In genomic region chr5:77097686-77098085, GRCm38 (mm10) we compare ENCODE assay signal across 16 mouse cellular contexts. TPM values are rescaled to one million over a fixed set of nuclear protein-coding genes. Genes with fewer than 3 reads are reported as not detected.
DNase-seq lines count a peak whose midpoint lies in the region; ATAC-seq and TF ChIP-seq lines count a peak whose summit lies in the region.
"Had no signal": no experiment of that assay in that cellular context is flagged by ENCODE, and none has a peak within 500 bp of the region (broad histone marks: within the 10 kb centered on the region; RNA-seq: fewer than 3 reads in every experiment).

No protein-coding gene starts in this region.

- TF ChIP-seq CTCF in stomach, postnatal 0 days (IDR thresholded peaks at IDR 0.05; ENCODE audit: low read depth): no peak

- peaks cover 5% of the 10 kb centered on the region; the same call in 1 of the 2 replicates for H3K36me3 ChIP-seq in heart, embryonic 10.5 days
- no peaks in the 10 kb centered on the region for H3K36me3 ChIP-seq in embryonic facial prominence, embryonic 11.5 days (replicated peaks; ENCODE audit: control insufficient read depth, insufficient read depth, low read depth, low read length)
- no peaks in the 10 kb centered on the region for H3K36me3 ChIP-seq in stomach, postnatal 0 days (ENCODE audit: control insufficient read depth, insufficient read depth, low read length)
- no peaks in the 10 kb centered on the region for H3K36me3 ChIP-seq in midbrain, embryonic 11.5 days (ENCODE audit: control insufficient read depth, insufficient read depth, low read length)
- H3K36me3 ChIP-seq: G1E; limb, embryonic 13.5 days had no signal

- H3K9me3 ChIP-seq in heart, embryonic 10.5 days: no peaks in the 10 kb centered on the region
- no peaks in the 10 kb centered on the region for H3K9me3 ChIP-seq in embryonic facial prominence, embryonic 11.5 days (replicated peaks; ENCODE audit: control insufficient read depth, low read length)
- no peaks in the 10 kb centered on the region for H3K9me3 ChIP-seq in stomach, postnatal 0 days (ENCODE audit: control insufficient read depth, low read length)
- H3K9me3 ChIP-seq in midbrain, embryonic 11.5 days (ENCODE audit: control insufficient read depth, low read length): no peaks in the 10 kb centered on the region
- H3K9me3 ChIP-seq: G1E; limb, embryonic 13.5 days had no signal

- WGBS in heart, embryonic 10.5 days: 49% methylated on average over 6 of the region's 6 CpGs
- WGBS in embryonic facial prominence, embryonic 11.5 days: 12% methylated on average over 6 of the region's 6 CpGs
- 42% methylated on average over 6 of the region's 6 CpGs for WGBS in stomach, postnatal 0 days
- WGBS in midbrain, embryonic 11.5 days: 46% methylated on average over 6 of the region's 6 CpGs

- ATAC-seq in embryonic facial prominence, embryonic 11.5 days (replicated peaks; ENCODE audit: insufficient number of reproducible peaks, low FRiP score, low TSS enrichment, low read depth): no peak
- peak; percentile 23; the same call in 1 of the 2 replicates for ATAC-seq in monocyte, adult 5-6 weeks (replicated peaks; ENCODE audit: insufficient number of reproducible peaks, low FRiP score, low TSS enrichment, poor library complexity, severe bottlenecking)
- ATAC-seq in stomach, postnatal 0 days (ENCODE audit: low FRiP score, low TSS enrichment): no peak
- ATAC-seq in midbrain, embryonic 11.5 days (ENCODE audit: low FRiP score): no peak
- ATAC-seq: forebrain, postnatal 0 days; inflammation-experienced regulatory T-cells, adult 6 months had no signal

- H3K4me1 ChIP-seq in heart, embryonic 10.5 days: peaks cover 61% of the 10 kb centered on the region
- H3K4me1 ChIP-seq in embryonic facial prominence, embryonic 11.5 days (ENCODE audit: control insufficient read depth, insufficient read depth, low read length): no peaks in the 10 kb centered on the region
- H3K4me1 ChIP-seq in stomach, postnatal 0 days (replicated peaks; ENCODE audit: control insufficient read depth, insufficient read depth): no peaks in the 10 kb centered on the region
- peaks cover 6% of the 10 kb centered on the region; the same call in 1 of the 2 replicates for H3K4me1 ChIP-seq in midbrain, embryonic 11.5 days (ENCODE audit: control insufficient read depth, insufficient read depth, low read length)

- no peak overlapping the region for H3K4me3 ChIP-seq in heart, embryonic 10.5 days
- no peak overlapping the region for H3K4me3 ChIP-seq in embryonic facial prominence, embryonic 11.5 days (ENCODE audit: low read depth, low read length)
- no peak overlapping the region for H3K4me3 ChIP-seq in stomach, postnatal 0 days (ENCODE audit: low read depth, low read length)
- H3K4me3 ChIP-seq in midbrain, embryonic 11.5 days (ENCODE audit: low read depth, low read length): no peak overlapping the region
- H3K4me3 ChIP-seq: limb, embryonic 13.5 days had no signal

- H3K9ac ChIP-seq in embryonic facial prominence, embryonic 11.5 days (replicated peaks; ENCODE audit: low read length): no peak overlapping the region
- H3K9ac ChIP-seq in stomach, postnatal 0 days (ENCODE audit: low read length): no peak overlapping the region
- H3K9ac ChIP-seq in midbrain, embryonic 11.5 days (ENCODE audit: low read length): no peak overlapping the region
- H3K9ac ChIP-seq: forebrain, postnatal 0 days; limb, embryonic 13.5 days had no signal

- H3K4me2 ChIP-seq in embryonic facial prominence, embryonic 11.5 days (ENCODE audit: low read depth, low read length): no peak overlapping the region
- H3K4me2 ChIP-seq in stomach, postnatal 0 days (replicated peaks; ENCODE audit: low read depth): no peak overlapping the region
- no peak overlapping the region for H3K4me2 ChIP-seq in midbrain, embryonic 11.5 days
- H3K4me2 ChIP-seq: limb, embryonic 13.5 days had no signal

- intact Hi-C loops in heart, postnatal 10 days (cut with DNase I): no loop called here

- DNase-seq in heart, embryonic 10.5 days (ENCODE audit: low spot score): no peak
- no peak for DNase-seq in heart, postnatal 10 days
- DNase-seq in kidney, postnatal 10 days: peak; percentile 16
- DNase-seq in kidney, postnatal 25 days: no peak
- DNase-seq in embryonic facial prominence, embryonic 11.5 days (ENCODE audit: low spot score): peak; percentile 54
- DNase-seq in stomach, postnatal 0 days (ENCODE audit: low spot score): no peak
- no peak for DNase-seq in midbrain, embryonic 11.5 days (ENCODE audit: low spot score, missing footprints)
- DNase-seq: B cell, adult 2 months; cerebellum, postnatal 14 days; forebrain, postnatal 0 days; retina, postnatal 1 day; thymus, adult 18-20 months had no signal

- H3K27me3 ChIP-seq in heart, embryonic 10.5 days (ENCODE audit: insufficient read depth, poor library complexity, severe bottlenecking): peaks cover 28% of the 10 kb centered on the region
- peaks cover 2% of the 10 kb centered on the region; the same call in 1 of the 2 replicates for H3K27me3 ChIP-seq in embryonic facial prominence, embryonic 11.5 days (ENCODE audit: control insufficient read depth, insufficient read depth, low read length)
- no peaks in the 10 kb centered on the region for H3K27me3 ChIP-seq in stomach, postnatal 0 days (ENCODE audit: control insufficient read depth, insufficient read depth, low read length)
- H3K27me3 ChIP-seq in midbrain, embryonic 11.5 days (ENCODE audit: control insufficient read depth, insufficient read depth, low read length): peaks cover 34% of the 10 kb centered on the region

- no peak for TF ChIP-seq EP300 in stomach, postnatal 0 days (optimal IDR thresholded peaks at IDR 0.05)

- peak overlapping the region; percentile 42; the same call in 1 of the 2 replicates for H3K27ac ChIP-seq in heart, embryonic 10.5 days
- H3K27ac ChIP-seq in embryonic facial prominence, embryonic 11.5 days (replicated peaks; ENCODE audit: low read depth, low read length): no peak overlapping the region
- no peak overlapping the region for H3K27ac ChIP-seq in stomach, postnatal 0 days (replicated peaks)
- no peak overlapping the region for H3K27ac ChIP-seq in midbrain, embryonic 11.5 days (ENCODE audit: low read depth, low read length)
- H3K27ac ChIP-seq: limb, embryonic 13.5 days had no signal

RNA-seq across cellular contexts. Expression of gene Hopx, which starts 17.2 kb away (rescaled TPM):
- 6.7 and 11.5 TPM in 2 replicates for polyA plus RNA-seq in heart, embryonic 10.5 days (2016; fragmentation: Nextera tagmentation; extraction: Ambion mirVana)
- total RNA-seq in heart, postnatal 10 days (2021): 100 to 1,000 TPM; 498 to 553 TPM
- polyA plus RNA-seq in embryonic facial prominence, embryonic 11.5 days (2014; fragmentation: Nextera tagmentation; extraction: Ambion mirVana): 0.31 TPM in 1 of 2 replicates, not detected in the other
- total RNA-seq in monocyte, adult 5-6 weeks (2017): 29.6 to 53.4 TPM (median 30.5 TPM) in 3 replicates
- polyA plus RNA-seq in stomach, postnatal 0 days (2015; fragmentation: Nextera tagmentation; extraction: Ambion mirVana): 26.6 and 30.2 TPM in 2 replicates
- 0.37 TPM in 1 of 2 replicates, not detected in the other for polyA plus RNA-seq in midbrain, embryonic 11.5 days (2014; fragmentation: Nextera tagmentation; extraction: Ambion mirVana)
- total RNA-seq: G1E had no signal
- polyA plus RNA-seq: G1E had no signal

Comparison
In these comparisons a context has a peak if more than half of its experiments do, and no peak if none do; other contexts are left out.
1. DNase-seq: peak in kidney, postnatal 10 days (single experiment) and embryonic facial prominence, embryonic 11.5 days (single experiment); none in heart, embryonic 10.5 days (single experiment), heart, postnatal 10 days (0 of 2), kidney, postnatal 25 days (0 of 2), stomach, postnatal 0 days (single experiment) and midbrain, embryonic 11.5 days (single experiment).